Mouse (Mus musculus) lung, postnatal 0 days (tissue): ENCODE data around the gene Rap1b.

ENCODE experiments used
- CTCF ChIP-seq: IDR thresholded peaks from 2 replicates; pipeline ENCODE4 v1.5.1; 2016; ENCODE audit warnings: antibody characterized with exemption, mild to moderate bottlenecking
- EP300 ChIP-seq: IDR thresholded peaks from 2 replicates; pipeline ENCODE4 v1.6.1; 2016; ENCODE audit warnings: antibody characterized with exemption, mild to moderate bottlenecking, control low read depth

DNA sequence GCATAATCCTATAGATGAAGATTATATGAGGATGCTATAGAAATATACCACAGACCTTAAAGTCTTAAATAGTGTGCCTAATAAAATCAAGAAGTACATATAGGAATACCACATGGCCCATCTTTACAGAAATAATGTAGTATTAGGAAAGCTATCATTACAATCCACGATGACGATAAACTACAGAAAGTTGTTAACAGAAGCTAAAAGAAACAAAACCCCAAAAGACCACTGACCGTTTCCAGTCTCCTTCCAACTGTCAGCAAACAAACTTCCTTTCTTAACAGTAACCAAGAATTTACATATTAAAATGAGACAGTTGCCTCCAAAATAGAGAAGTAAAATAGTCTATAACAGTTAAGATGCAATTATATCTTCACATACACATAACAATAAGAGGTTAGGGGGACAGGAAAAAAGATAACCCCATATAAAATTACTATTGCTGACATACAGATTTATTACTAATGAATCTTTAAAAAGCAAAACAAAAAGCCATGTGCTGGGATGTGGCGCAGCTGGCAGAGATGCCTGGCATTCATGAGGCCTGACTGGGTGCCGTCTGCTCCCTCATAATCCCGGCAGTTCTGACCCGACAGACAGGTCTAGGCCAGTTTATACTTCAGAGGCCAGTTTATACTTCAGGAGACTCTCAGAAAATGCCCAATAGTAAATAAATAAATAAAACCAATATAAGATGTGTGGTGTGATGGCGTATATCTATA lies 66.1 kb downstream of the Rap1b start:
- TF ChIP-seq CTCF, result no peak
- TF ChIP-seq EP300, result no peak
